Mouse (Mus musculus) skeletal muscle tissue, adult 2 months (tissue): ENCODE data around the gene Mss51.

ENCODE experiments used
- DNase-seq: peaks from one replicate; pipeline ENCODE4 v3.0.0-alpha.2; 2012; ENCODE audit warnings: low read depth, low spot score

Gene Mss51

DNA sequence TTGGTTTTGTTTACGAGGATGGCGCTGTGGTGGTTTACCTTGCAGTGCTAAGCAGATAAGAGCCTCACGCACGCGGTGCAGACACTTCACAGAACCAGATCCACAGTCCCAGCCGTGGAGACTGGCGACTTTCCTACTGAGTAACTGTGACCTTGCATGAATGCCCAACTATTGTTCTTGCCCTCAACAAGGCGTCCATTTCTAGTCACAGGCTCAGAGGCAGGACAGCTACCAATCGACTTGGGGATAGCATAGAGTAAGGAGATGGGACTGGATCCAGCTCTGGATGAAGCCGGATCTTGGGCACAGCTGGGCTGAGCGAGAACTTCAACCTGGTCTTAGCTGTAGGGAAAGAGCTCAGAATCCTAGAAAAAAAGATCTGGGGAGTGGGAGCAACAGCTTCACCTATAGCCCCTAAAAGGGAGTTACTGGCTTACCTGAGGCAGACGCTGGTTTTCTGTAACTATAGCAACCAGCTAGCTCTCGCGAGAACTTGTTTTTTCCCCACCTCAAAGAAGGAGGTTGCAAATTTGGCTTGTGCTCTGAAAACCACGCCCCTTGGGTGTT, 44.9 kb downstream of the Mss51 start, which contains the start of gene Cfap70:
Gene Cfap70 (minus strand): TSS at position 462 of the 567 bp plus-strand sequence.
- DNase-seq: peak; percentile 55

DNA sequence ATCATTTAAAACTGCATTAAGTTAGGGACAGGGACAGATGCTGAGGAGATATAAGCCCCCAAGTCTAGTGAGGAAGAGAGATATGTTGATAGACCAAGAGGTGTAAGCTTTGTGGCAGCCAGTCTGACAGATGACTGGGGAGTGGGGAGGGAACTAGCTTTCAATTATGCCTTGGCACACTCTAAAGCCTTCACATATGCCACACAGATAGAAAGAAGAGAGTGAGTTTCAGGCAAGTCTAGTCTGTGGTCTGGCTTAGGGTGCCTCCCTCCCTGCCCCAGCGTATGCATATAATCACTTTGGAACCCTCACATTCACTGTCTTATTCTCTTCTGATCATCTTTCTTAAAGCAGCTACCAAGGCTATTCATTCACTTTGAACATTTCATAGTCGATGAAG, 45.4 kb downstream of the Mss51 start:
- no peak for DNase-seq

DNA sequence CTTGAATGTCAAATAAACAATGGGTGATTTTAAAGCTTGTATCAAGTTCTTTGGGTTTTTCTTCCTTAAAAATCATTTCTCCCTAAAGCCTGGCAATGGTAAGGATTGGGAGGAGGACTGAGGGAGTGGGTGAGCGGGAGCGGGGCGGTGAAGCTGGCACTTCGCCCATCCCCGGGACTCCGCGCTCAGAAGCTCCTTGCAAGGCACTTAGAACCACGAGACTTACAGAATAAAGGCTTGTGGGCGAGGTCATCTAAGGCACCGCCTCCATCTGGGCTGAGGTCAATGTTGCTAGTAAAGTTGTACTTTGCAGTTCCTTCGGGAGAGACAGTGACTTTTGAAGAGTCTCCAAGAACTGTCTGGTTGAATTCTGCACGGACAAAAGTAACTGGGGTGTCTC, 49.5 kb downstream of the Mss51 start:
- no peak for DNase-seq

DNA sequence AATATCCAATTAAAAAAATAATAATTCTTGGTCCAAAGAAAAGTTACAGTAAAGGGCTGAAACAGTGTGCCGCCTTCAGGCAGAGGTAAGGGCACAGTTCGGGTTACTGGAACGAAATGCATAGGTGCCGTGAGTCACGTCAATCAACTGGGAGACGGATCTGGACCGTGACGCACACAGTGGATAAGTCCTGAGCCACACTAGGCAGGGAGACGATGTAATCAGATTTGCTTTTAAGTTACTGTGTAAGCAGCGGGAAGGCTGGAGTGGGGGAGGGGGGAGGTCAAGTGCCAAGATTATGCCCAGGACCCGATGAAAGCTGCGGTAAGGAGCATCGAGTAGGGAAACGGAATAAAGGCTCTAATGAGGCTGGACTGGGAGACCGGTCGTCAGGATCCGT, 54.4 kb downstream of the Mss51 start:
- DNase-seq: no peak

DNA sequence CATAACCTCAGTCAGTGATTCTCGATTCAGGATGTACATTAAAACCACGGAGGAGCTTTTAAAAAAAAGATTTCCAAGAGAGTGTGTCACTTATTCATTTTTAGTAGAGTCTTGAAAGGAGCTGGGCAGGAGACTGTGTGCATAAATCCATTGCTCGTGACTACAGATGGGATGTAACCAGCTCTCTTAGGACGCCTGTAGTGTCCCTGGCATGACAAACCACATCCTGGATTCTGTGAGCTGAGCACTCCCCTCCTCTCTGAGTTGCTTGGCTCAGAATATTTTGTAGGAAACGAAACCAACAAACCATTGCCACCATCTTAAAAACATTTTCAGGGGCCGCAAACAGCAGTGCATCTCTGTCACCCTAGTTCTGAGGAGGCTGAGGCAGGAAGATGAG, 59.7 kb downstream of the Mss51 start:
- no peak for DNase-seq
